In genomic region chr4:140245286-140246179, GRCm38 (mm10) we compare ENCODE assay signal across 8 mouse cellular contexts. TPM values are rescaled to one million over a fixed set of nuclear protein-coding genes. Genes with fewer than 3 reads are reported as not detected.
DNase-seq lines count a peak whose midpoint lies in the region; ATAC-seq lines count a peak whose summit lies in the region.
"Had no signal": no experiment of that assay in that cellular context is flagged by ENCODE, and none has a peak within 500 bp of the region (broad histone marks: within the 10 kb centered on the region; RNA-seq: fewer than 3 reads in every experiment).

No protein-coding gene starts in this region.

- 2% methylated on average over 23 of the region's 23 CpGs for WGBS in embryonic facial prominence, embryonic 11.5 days

- no peaks in the 10 kb centered on the region for H3K36me3 ChIP-seq in embryonic facial prominence, embryonic 11.5 days (replicated peaks; ENCODE audit: control insufficient read depth, insufficient read depth, low read depth, low read length)

- H3K4me3 ChIP-seq in embryonic facial prominence, embryonic 11.5 days (ENCODE audit: low read depth, low read length), result peak overlapping the region; percentile 31

- 0 out of 2 replicates have a peak, but pooled peaks have one; percentile 50 for ATAC-seq in embryonic facial prominence, embryonic 11.5 days (replicated peaks; ENCODE audit: insufficient number of reproducible peaks, low FRiP score, low TSS enrichment, low read depth)

- no peaks in the 10 kb centered on the region for H3K9me3 ChIP-seq in embryonic facial prominence, embryonic 11.5 days (replicated peaks; ENCODE audit: control insufficient read depth, low read length)

- H3K4me2 ChIP-seq in embryonic facial prominence, embryonic 11.5 days (ENCODE audit: low read depth, low read length), result peak overlapping the region; percentile 62

- H3K27ac ChIP-seq in embryonic facial prominence, embryonic 11.5 days (replicated peaks; ENCODE audit: low read depth, low read length), result no peak overlapping the region
- H3K27ac ChIP-seq: liver, embryonic 14.5 days had no signal

- H3K9ac ChIP-seq in embryonic facial prominence, embryonic 11.5 days (replicated peaks; ENCODE audit: low read length), result no peak overlapping the region; the same call in 1 of the 2 replicates
- H3K9ac ChIP-seq: liver, embryonic 14.5 days had no signal

- H3K27me3 ChIP-seq in embryonic facial prominence, embryonic 11.5 days (ENCODE audit: control insufficient read depth, insufficient read depth, low read length), result peaks cover 76% of the 10 kb centered on the region

- intact Hi-C loops in left cerebral cortex, postnatal 4 days (cut with DNase I), result loop anchor here (5.0 to 10.0 kb wide), 3 partner anchors 132 to 373 kb away; no protein-coding TSS in a partner anchor

- peak; percentile 40 for DNase-seq in right cerebral cortex, adult 18-20 months
- no peak for DNase-seq in right cerebral cortex, postnatal 36 days (ENCODE audit: low spot score in 2 of 2)
- peak; percentile 44 for DNase-seq in embryonic facial prominence, embryonic 11.5 days (ENCODE audit: low spot score)
- peak; percentile 91 for DNase-seq in left cerebral cortex, postnatal 4 days
- DNase-seq in right cerebral cortex, postnatal 25 days, result peak; percentile 55
- no peak for DNase-seq in adrenal gland, adult 2 months
- DNase-seq in thymus, postnatal 14 days, result no peak

- H3K4me1 ChIP-seq in embryonic facial prominence, embryonic 11.5 days (ENCODE audit: control insufficient read depth, insufficient read depth, low read length), result no peaks in the 10 kb centered on the region; the same call in 1 of the 2 replicates

RNA-seq across cellular contexts. Expression of gene Igsf21, which starts 1.1 kb away (rescaled TPM):
- 0.95 and 2.4 TPM in 2 replicates for polyA plus RNA-seq in embryonic facial prominence, embryonic 11.5 days (2014; fragmentation: Nextera tagmentation; extraction: Ambion mirVana)
- total RNA-seq in left cerebral cortex, postnatal 4 days (2021), result 100 to 1,000 TPM; 104 to 114 TPM
- total RNA-seq in adrenal gland, adult 2 months (2021), result 1 to 10 TPM; 4.5 to 6.9 TPM
- 1.3 and 2.3 TPM in 2 replicates for polyA plus RNA-seq in adrenal gland, adult 2 months (2012; rRNA removed)

Comparison
In these comparisons a context has a peak if more than half of its experiments do, and no peak if none do; other contexts are left out.
1. DNase-seq: peak in right cerebral cortex, adult 18-20 months (single experiment), embryonic facial prominence, embryonic 11.5 days (single experiment), left cerebral cortex, postnatal 4 days (single experiment) and right cerebral cortex, postnatal 25 days (single experiment); none in right cerebral cortex, postnatal 36 days (0 of 2), adrenal gland, adult 2 months (single experiment) and thymus, postnatal 14 days (single experiment).
2. RNA of gene Igsf21, which starts 1.1 kb away (total RNA-seq): 104 to 114 TPM in left cerebral cortex, postnatal 4 days; 4.5 to 6.9 TPM in adrenal gland, adult 2 months; every median in the first group is over 10 times any median in the second.